Mouse (Mus musculus) liver, postnatal 0 days (tissue): ENCODE results near the gene Prg2.

Source experiments
- CTCF ChIP-seq: sonication (generic); IDR thresholded peaks from 2 replicates; pipeline ENCODE4 v1.5.1; 2016; ENCODE audit warnings: antibody characterized with exemption, low read depth
- EP300 ChIP-seq: IDR thresholded peaks from 2 replicates; pipeline ENCODE4 v1.6.1; 2016; ENCODE audit warnings: antibody characterized with exemption, low read depth, mild to moderate bottlenecking

DNA sequence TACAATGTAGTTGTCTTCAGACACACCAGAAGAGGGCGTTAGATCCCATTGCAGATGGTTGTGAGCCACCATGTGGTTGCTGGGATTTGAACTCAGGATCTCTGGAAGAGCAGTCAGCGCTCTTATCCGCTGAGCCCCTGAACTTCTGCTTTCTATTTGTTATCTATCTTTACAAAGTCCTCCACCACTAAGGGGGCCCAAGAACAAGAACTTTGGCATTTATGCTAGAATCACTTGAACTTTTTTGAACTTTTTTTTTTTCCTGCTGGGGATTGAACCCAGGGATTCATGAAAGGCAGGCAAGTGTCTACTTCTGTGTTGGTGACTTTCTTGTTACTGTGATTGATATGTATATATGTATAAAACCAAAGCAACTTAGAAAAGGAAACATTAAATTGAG, 41.0 kb upstream of the Prg2 start:
- 0 out of 2 replicates have a peak, but pooled peaks have one; percentile 23 for TF ChIP-seq CTCF
- 0 out of 2 replicates have a peak, but pooled peaks have one; percentile 12 for TF ChIP-seq EP300
